Mouse (Mus musculus): ENCODE data around the gene Olfr1437. TPM values are rescaled to one million over a fixed set of nuclear protein-coding genes. Genes with fewer than 3 reads are reported as not detected.

Gene Olfr1437
- 0.11 TPM for polyA plus RNA-seq (2017; shearing (Covaris generic))

GRCm38 (mm10) chr19:12325001-12325400, at the start of gene Olfr1437:
Gene Olfr1437 (minus strand): TSS chr19:12325101.

GRCm38 (mm10) chr19:12335810-12336209, 10.9 kb upstream of the Olfr1437 start, which contains the start of gene Olfr1438-ps1:
Gene Olfr1438-ps1 (minus strand): TSS chr19:12335910.

GRCm38 (mm10) chr19:12299030-12299429, 25.9 kb downstream of the Olfr1437 start, which contains the start of gene Olfr1436:
Gene Olfr1436 (minus strand): TSS chr19:12299130.

GRCm38 (mm10) chr19:12279554-12279953, 45.3 kb downstream of the Olfr1437 start, which contains the start of gene Olfr1434:
Gene Olfr1434 (plus strand): TSS chr19:12279854.

Other genes with a start within 250 kb of the Olfr1437 start
- gene Olfr1425, start 247.4 kb downstream of the Olfr1437 start, polyA plus RNA-seq (2017; shearing (Covaris generic)): not detected
- not detected for gene Olfr1426, start 233.1 kb downstream of the Olfr1437 start, polyA plus RNA-seq (2017; shearing (Covaris generic))
- gene Olfr1427, start 221.8 kb downstream of the Olfr1437 start, polyA plus RNA-seq (2017; shearing (Covaris generic)): not detected
- gene Olfr1428, start 209.2 kb downstream of the Olfr1437 start, polyA plus RNA-seq (2017; shearing (Covaris generic)): not detected
- 0.06 TPM for gene Olfr76, start 201.9 kb downstream of the Olfr1437 start, polyA plus RNA-seq (2017; shearing (Covaris generic))
- gene Olfr1555-ps1, start 155.0 kb downstream of the Olfr1437 start, polyA plus RNA-seq (2017; shearing (Covaris generic)): 0.23 TPM
- gene Olfr1431, start 124.5 kb downstream of the Olfr1437 start, polyA plus RNA-seq (2017; shearing (Covaris generic)): not detected
- gene Olfr1432, start 92.5 kb downstream of the Olfr1437 start, polyA plus RNA-seq (2017; shearing (Covaris generic)): not detected
- not detected for gene Olfr262, start 83.4 kb downstream of the Olfr1437 start, polyA plus RNA-seq (2017; shearing (Covaris generic))
- gene Olfr235, start 64.1 kb downstream of the Olfr1437 start, polyA plus RNA-seq (2017; shearing (Covaris generic)): not detected
- not detected for gene Olfr1434, start 45.2 kb downstream of the Olfr1437 start, polyA plus RNA-seq (2017; shearing (Covaris generic))
- not detected for gene Olfr1436, start 26.0 kb downstream of the Olfr1437 start, polyA plus RNA-seq (2017; shearing (Covaris generic))
- not detected for gene Olfr1438-ps1, start 10.8 kb upstream of the Olfr1437 start, polyA plus RNA-seq (2017; shearing (Covaris generic))
- not detected for gene Olfr1440, start 62.2 kb upstream of the Olfr1437 start, polyA plus RNA-seq (2017; shearing (Covaris generic))
- not detected for gene Olfr1441, start 92.3 kb upstream of the Olfr1437 start, polyA plus RNA-seq (2017; shearing (Covaris generic))
- 0.08 TPM for gene Pfpl, start 102.8 kb upstream of the Olfr1437 start, polyA plus RNA-seq (2017; shearing (Covaris generic))
- gene Mpeg1, start 135.7 kb upstream of the Olfr1437 start, polyA plus RNA-seq (2017; shearing (Covaris generic)): 0.50 TPM
- gene Dtx4, start 176.4 kb upstream of the Olfr1437 start, polyA plus RNA-seq (2017; shearing (Covaris generic)): 7.9 TPM
- gene Fam111a, start 220.6 kb upstream of the Olfr1437 start, polyA plus RNA-seq (2017; shearing (Covaris generic)): 39.7 TPM